25 mouse cellular contexts compared by ENCODE assay signal in the genomic region with DNA sequence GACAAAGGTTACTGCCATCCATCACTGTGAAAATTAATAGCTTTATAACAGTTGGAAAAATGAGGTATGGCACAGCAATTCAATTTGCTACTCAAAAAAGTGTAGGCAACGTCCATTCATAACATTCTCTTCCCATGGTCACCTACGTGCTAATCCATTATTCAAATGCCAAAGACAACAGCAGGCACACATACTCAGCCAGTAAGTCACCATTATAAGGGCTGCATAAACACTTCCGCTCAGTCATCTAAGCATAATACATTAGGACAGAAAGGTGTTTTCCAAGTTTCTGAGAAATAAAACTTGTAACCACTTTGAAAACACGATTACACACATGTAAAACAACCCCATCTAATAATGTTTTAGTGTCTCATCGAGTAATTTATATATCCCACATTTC.
"Had no signal": no experiment of that assay in that cellular context is flagged by ENCODE, and none has a peak within 500 bp of the region (broad histone marks: within the 10 kb centered on the region; RNA-seq: fewer than 3 reads in every experiment).

No protein-coding gene starts in this region.

- H3K36me3 ChIP-seq: heart, embryonic 10.5 days; heart, embryonic 13.5 days; heart, embryonic 15.5 days; hindbrain, embryonic 13.5 days; hindbrain, embryonic 15.5 days; kidney, embryonic 15.5 days; limb, embryonic 10.5 days; limb, embryonic 12.5 days; liver, embryonic 12.5 days had no signal

- H3K4me3 ChIP-seq: gastrocnemius, adult 2 months; heart, embryonic 10.5 days; heart, embryonic 13.5 days; heart, embryonic 15.5 days; hindbrain, embryonic 13.5 days; hindbrain, embryonic 15.5 days; kidney, embryonic 15.5 days; layer of hippocampus, adult 2 months; left cerebral cortex, adult 2 months; limb, embryonic 10.5 days; limb, embryonic 12.5 days; liver, embryonic 12.5 days had no signal

- ATAC-seq: hindbrain, postnatal 0 days; intestine, embryonic 16.5 days; liver, embryonic 12.5 days had no signal

- DNase-seq: gastrocnemius, adult 2 months; gastrocnemius, postnatal 10 days; gastrocnemius, postnatal 25 days; heart, adult 18-20 months; heart, postnatal 14 days; heart, postnatal 36 days; kidney, adult 11 months; kidney, adult 2 months; kidney, adult 9 months; kidney, postnatal 25 days; kidney, postnatal 4 days had no signal

- H3K27ac ChIP-seq: gastrocnemius, adult 2 months; heart, embryonic 10.5 days; heart, embryonic 13.5 days; heart, embryonic 15.5 days; hindbrain, embryonic 13.5 days; hindbrain, embryonic 15.5 days; hindbrain, postnatal 0 days; kidney, embryonic 15.5 days; kidney, postnatal 0 days; layer of hippocampus, adult 2 months; left cerebral cortex, adult 2 months; limb, embryonic 10.5 days; limb, embryonic 12.5 days; liver, embryonic 12.5 days had no signal

- H3K4me2 ChIP-seq: heart, embryonic 13.5 days; heart, embryonic 15.5 days; hindbrain, embryonic 13.5 days; hindbrain, embryonic 15.5 days; kidney, embryonic 15.5 days; limb, embryonic 12.5 days; liver, embryonic 12.5 days had no signal

- H3K9me3 ChIP-seq: heart, embryonic 10.5 days; heart, embryonic 13.5 days; heart, embryonic 15.5 days; hindbrain, embryonic 13.5 days; hindbrain, embryonic 15.5 days; kidney, embryonic 15.5 days; limb, embryonic 10.5 days; limb, embryonic 12.5 days; liver, embryonic 12.5 days had no signal

- H3K27me3 ChIP-seq: heart, embryonic 13.5 days; heart, embryonic 15.5 days; hindbrain, embryonic 13.5 days; hindbrain, embryonic 15.5 days; kidney, embryonic 15.5 days; limb, embryonic 12.5 days; liver, embryonic 12.5 days had no signal

- H3K9ac ChIP-seq: heart, embryonic 13.5 days; heart, embryonic 15.5 days; hindbrain, embryonic 13.5 days; hindbrain, embryonic 15.5 days; kidney, embryonic 15.5 days; limb, embryonic 12.5 days; liver, embryonic 12.5 days had no signal

- H3K4me1 ChIP-seq: heart, embryonic 10.5 days; heart, embryonic 13.5 days; heart, embryonic 15.5 days; hindbrain, embryonic 13.5 days; hindbrain, embryonic 15.5 days; kidney, embryonic 15.5 days; limb, embryonic 10.5 days; limb, embryonic 12.5 days; liver, embryonic 12.5 days had no signal
